Mouse (Mus musculus) embryonic facial prominence, embryonic 14.5 days (tissue): ENCODE measurements around the gene Adad1. TPM values are rescaled to one million over a fixed set of nuclear protein-coding genes. Genes with fewer than 3 reads are reported as not detected.
A peak's percentile ranks its signal among the peaks of the same experiment; 100 is the strongest.

Experiments used
- ATAC-seq: fragments of 200-750 bp; cut with Nextera tagmentation; 2 replicates; pipeline ENCODE4 v1.8.0; 2017; ENCODE audit warnings: low read depth, moderate number of reproducible peaks, moderate TSS enrichment
- DNase-seq: peaks from one replicate; pipeline ENCODE4 v3.0.0-alpha.2; 2015; ENCODE audit warnings: low spot score
- H3K27ac ChIP-seq: fragments of 300-500 bp; sonication (generic); replicated peaks from 2 replicates; pipeline ENCODE4 v1.5.1; 2014; ENCODE audit warnings: low read depth, mild to moderate bottlenecking, low read length, moderate library complexity
- H3K27me3 ChIP-seq: fragments of 300-500 bp; sonication (generic); replicated peaks from 2 replicates; pipeline ENCODE4 v1.6.1; 2014; ENCODE audit warnings: low read length; ENCODE audit not compliant: control insufficient read depth, insufficient read depth
- H3K36me3 ChIP-seq: fragments of 300-500 bp; sonication (generic); 2 replicates; pipeline ENCODE4 v1.6.1; 2014; ENCODE audit warnings: low read length, mixed read lengths; ENCODE audit not compliant: control insufficient read depth, insufficient read depth
- H3K4me1 ChIP-seq: fragments of 300-500 bp; sonication (generic); 2 replicates; pipeline ENCODE4 v1.6.1; 2014; ENCODE audit warnings: antibody characterized with exemption, low read length; ENCODE audit not compliant: control insufficient read depth, insufficient read depth
- H3K4me2 ChIP-seq: fragments of 300-500 bp; sonication (generic); 2 replicates; pipeline ENCODE4 v1.6.1; 2014; ENCODE audit warnings: low read depth, mild to moderate bottlenecking, low read length, moderate library complexity, mixed read lengths
- H3K4me3 ChIP-seq: fragments of 300-500 bp; sonication (generic); 2 replicates; pipeline ENCODE4 v1.5.1; 2014; ENCODE audit warnings: low read depth, mild to moderate bottlenecking, low read length
- H3K9ac ChIP-seq: fragments of 300-500 bp; sonication (generic); 2 replicates; pipeline ENCODE4 v1.6.1; 2014; ENCODE audit warnings: low read depth, mild to moderate bottlenecking, low read length, moderate library complexity, mixed read lengths
- H3K9me3 ChIP-seq: fragments of 300-500 bp; sonication (generic); 2 replicates; pipeline ENCODE4 v1.6.1; 2016; ENCODE audit warnings: low read length; ENCODE audit not compliant: control insufficient read depth
- WGBS: fragments of 180-500 bp; shearing (Covaris S2); extraction: QIAGEN DNeasy Blood & Tissue Kit; methylation state at CpG from one replicate; pipeline ENCODE4 v1.1.7; 2014; 5-methylcytosine and 5-hydroxymethylcytosine counted together
- polyA plus RNA-seq: library from polyadenylated mRNA; unstranded; fragments of >200 nt; fragmentation: Nextera tagmentation; extraction: Ambion mirVana; gene quantifications from 2 replicates; pipeline ENCODE4 v1.2.1, GENCODE M21; 2014

Adad1 gene
- polyA plus RNA-seq, 1 experiment from 2014 or later = 1.0 TPM

GRCm38 (mm10) chr3:37152274-37152673 is 88.9 kb downstream of the Adad1 start:
- ATAC-seq (no peak), DNase-seq (no peak)
- 84% methylated on average over 10 of the region's 10 CpGs for WGBS

GRCm38 (mm10) chr3:37153004-37153403 is 89.7 kb downstream of the Adad1 start:
- no peak overlapping the region for H3K27ac ChIP-seq
- no peaks in the 10 kb centered on the region for H3K27me3 ChIP-seq
- ATAC-seq = no peak
- WGBS = 86% methylated on average over 7 of the region's 7 CpGs
- no peaks in the 10 kb centered on the region for H3K36me3 ChIP-seq
- H3K4me2 ChIP-seq = no peak overlapping the region
- no peak for DNase-seq
- H3K9ac ChIP-seq = no peak overlapping the region
- no peak overlapping the region for H3K4me3 ChIP-seq
- H3K9me3 ChIP-seq = no peaks in the 10 kb centered on the region
- H3K4me1 ChIP-seq = no peaks in the 10 kb centered on the region

More at GRCm38 (mm10) chr3:37152274-37152673, 88.9 kb downstream of the Adad1 start:
- Histone ChIP-seq H3K9ac (no peak overlapping the region), H3K36me3 (no peaks in the 10 kb centered on the region), H3K27me3 (no peaks in the 10 kb centered on the region), H3K4me3 (no peak overlapping the region), H3K4me1 (no peaks in the 10 kb centered on the region), H3K4me2 (no peak overlapping the region), H3K27ac (no peak overlapping the region), H3K9me3 (no peaks in the 10 kb centered on the region)

- Histone ChIP-seq H3K9me3 (no peaks in the 10 kb centered on the region), H3K36me3 (no peaks in the 10 kb centered on the region), H3K4me1 (no peaks in the 10 kb centered on the region), H3K27ac (no peak overlapping the region), H3K4me2 (no peak overlapping the region), H3K27me3 (no peaks in the 10 kb centered on the region), H3K9ac (no peak overlapping the region), H3K4me3 (no peak overlapping the region)
- WGBS = 66% methylated on average over 7 of the region's 7 CpGs
- DNase-seq (no peak), ATAC-seq (no peak)
Measured at GRCm38 (mm10) chr3:37154396-37154795, 91.1 kb downstream of the Adad1 start.

- 70% methylated on average over 8 of the region's 8 CpGs for WGBS
- Histone ChIP-seq H3K36me3 (no peaks in the 10 kb centered on the region), H3K27me3 (no peaks in the 10 kb centered on the region), H3K4me3 (no peak overlapping the region), H3K9ac (no peak overlapping the region), H3K4me1 (no peaks in the 10 kb centered on the region), H3K9me3 (no peaks in the 10 kb centered on the region), H3K4me2 (no peak overlapping the region), H3K27ac (no peak overlapping the region)
- no peak for DNase-seq
- no peak for ATAC-seq
Measured at GRCm38 (mm10) chr3:37157082-37157481, 93.8 kb downstream of the Adad1 start.

GRCm38 (mm10) chr3:37158246-37158645 is 94.9 kb downstream of the Adad1 start:
- Histone ChIP-seq H3K9me3 (no peaks in the 10 kb centered on the region), H3K27me3 (no peaks in the 10 kb centered on the region), H3K27ac (no peak overlapping the region), H3K36me3 (no peaks in the 10 kb centered on the region), H3K4me1 (no peaks in the 10 kb centered on the region), H3K4me3 (no peak overlapping the region), H3K9ac (no peak overlapping the region), H3K4me2 (no peak overlapping the region)
- 83% methylated on average over 3 of the region's 3 CpGs for WGBS
- ATAC-seq (no peak), DNase-seq (no peak)

- WGBS = 55% methylated on average over 4 of the region's 4 CpGs
- Histone ChIP-seq H3K36me3 (no peaks in the 10 kb centered on the region), H3K4me3 (no peak overlapping the region), H3K27ac (no peak overlapping the region), H3K27me3 (no peaks in the 10 kb centered on the region), H3K4me2 (no peak overlapping the region), H3K4me1 (no peaks in the 10 kb centered on the region), H3K9ac (no peak overlapping the region), H3K9me3 (no peaks in the 10 kb centered on the region)
- peak; percentile 5 for DNase-seq
- ATAC-seq = no peak
Measured at GRCm38 (mm10) chr3:37161096-37161495, 97.8 kb downstream of the Adad1 start.

- no peak for ATAC-seq
Measured at GRCm38 (mm10) chr3:37169283-37169682, 106.0 kb downstream of the Adad1 start.

More at GRCm38 (mm10) chr3:37169283-37169682, 106.0 kb downstream of the Adad1 start:
- 81% methylated on average over 2 of the region's 2 CpGs for WGBS
- H3K27me3 ChIP-seq = no peaks in the 10 kb centered on the region
- H3K9me3 ChIP-seq = no peaks in the 10 kb centered on the region
- no peak overlapping the region for H3K9ac ChIP-seq
- DNase-seq = no peak
- H3K4me2 ChIP-seq = no peak overlapping the region
- no peak overlapping the region for H3K4me3 ChIP-seq
- H3K27ac ChIP-seq = no peak overlapping the region
- no peaks in the 10 kb centered on the region for H3K4me1 ChIP-seq
- H3K36me3 ChIP-seq = no peaks in the 10 kb centered on the region

Other genes starting within 250 kb of the Adad1 start
- 61.5 and 68.4 TPM in 2 replicates for gene 4932438A13Rik, start 200.4 kb upstream of the Adad1 start, polyA plus RNA-seq
- 0.28 and 0.75 TPM in 2 replicates for gene Il2, start 62.4 kb downstream of the Adad1 start, polyA plus RNA-seq
- not detected in 2 replicates for gene Il21, start 169.1 kb downstream of the Adad1 start, polyA plus RNA-seq
- 7.0 and 9.4 TPM in 2 replicates for gene Bbs12, start 249.0 kb downstream of the Adad1 start, polyA plus RNA-seq
- gene Cetn4, start 249.2 kb downstream of the Adad1 start, polyA plus RNA-seq = 2.3 and 3.5 TPM in 2 replicates